Mouse (Mus musculus) telencephalon, adult 2 months (tissue): ENCODE results near the gene Ak5.
A peak's percentile ranks its signal among the peaks of the same experiment; 100 is the strongest.
"Not testable (repeated sequence)": the region's sequence is repeated elsewhere in the genome, so short reads cannot be mapped to it uniquely, and the experiment has no call there.

ENCODE experiments used
- DNase-seq: peaks from one replicate; pipeline ENCODE4 v3.0.0-alpha.2; 2011; ENCODE audit warnings: low read depth, low spot score

Gene Ak5

DNA sequence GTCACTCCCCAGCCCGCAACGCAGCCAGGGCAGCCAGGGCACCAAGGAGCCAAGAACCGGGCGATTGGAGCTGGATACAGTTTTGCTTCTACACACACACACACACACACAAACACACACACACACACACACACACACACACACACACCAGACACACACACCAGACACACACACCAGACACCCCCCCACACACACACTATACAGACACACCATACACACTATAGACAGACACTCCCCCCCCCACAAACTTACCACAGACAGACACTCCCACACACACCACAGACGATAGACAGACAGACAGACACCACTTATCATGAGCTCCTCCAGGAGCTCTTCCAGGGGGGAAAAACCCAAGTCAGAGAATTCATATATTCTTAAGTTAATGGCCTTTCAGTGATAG is at the start of gene Ak5:
Gene Ak5 (minus strand): TSS at position 122 of the 400 bp plus-strand sequence.
- no peak for DNase-seq

DNA sequence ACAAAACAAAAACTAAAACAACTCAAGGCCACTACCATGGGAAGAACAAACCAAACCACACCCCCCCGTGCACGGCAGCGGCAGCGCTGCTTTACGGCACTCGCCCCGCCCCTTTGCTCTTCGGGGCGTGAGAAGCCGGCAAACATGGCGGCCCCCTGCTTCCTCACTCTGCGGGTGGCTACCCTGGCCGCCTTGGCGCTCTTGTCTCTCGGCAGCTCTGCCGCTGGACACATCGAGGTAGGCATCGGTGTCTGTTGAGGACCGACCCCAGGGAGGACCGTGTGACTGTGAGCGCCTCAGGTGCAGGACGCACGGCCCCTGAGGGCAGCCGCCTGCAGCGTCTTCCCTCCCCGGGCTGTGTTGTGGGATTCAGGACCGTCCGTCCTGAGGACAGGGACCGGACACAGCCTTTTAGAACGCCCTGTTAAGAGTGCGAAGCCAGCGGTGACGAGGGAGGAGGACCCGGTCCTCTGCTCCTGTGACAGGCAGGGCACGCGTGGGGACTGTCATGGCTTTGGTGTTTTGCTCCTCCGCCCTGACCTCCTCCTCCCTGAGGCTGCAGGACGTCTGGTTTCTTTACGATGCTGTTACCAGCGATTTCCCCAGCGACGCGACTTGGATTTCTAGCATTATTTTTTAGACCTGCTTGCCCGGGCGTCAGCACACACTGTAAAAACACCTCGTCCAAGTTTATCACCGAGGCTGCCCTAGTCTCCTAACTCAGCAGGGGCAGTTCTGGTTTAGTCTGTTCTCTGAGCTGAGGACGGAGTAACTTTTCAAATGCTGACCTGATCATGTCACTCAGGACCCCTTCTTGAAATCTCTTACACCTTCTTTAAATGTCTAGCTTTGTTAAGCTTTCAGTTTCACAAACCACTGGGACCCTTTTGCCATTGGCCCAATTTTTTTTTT is 46.1 kb upstream of the Ak5 start, which contains the start of gene Pigk:
Gene Pigk (plus strand): TSS at position 110 of the 912 bp plus-strand sequence.
- DNase-seq: peak; percentile 78

DNA sequence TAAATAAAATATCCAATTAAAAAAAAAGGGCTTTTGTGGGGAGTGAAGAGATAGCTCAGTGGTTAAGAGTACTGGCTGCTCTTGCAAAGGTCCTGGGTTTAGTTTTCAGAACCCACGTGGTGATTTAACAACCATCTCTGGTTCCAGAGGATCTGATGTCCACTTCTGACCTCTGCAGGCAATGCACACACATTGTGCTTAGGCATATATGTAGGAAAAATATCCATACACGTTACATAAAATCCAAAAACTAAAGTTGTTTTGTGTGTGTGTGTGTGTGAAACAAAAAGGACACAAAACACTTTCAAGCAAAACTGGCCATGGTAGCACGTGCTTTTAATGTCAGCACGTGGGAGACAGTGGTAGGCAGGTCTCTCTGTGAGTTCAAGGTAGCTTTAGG is 44.8 kb upstream of the Ak5 start:
- no peak for DNase-seq

DNA sequence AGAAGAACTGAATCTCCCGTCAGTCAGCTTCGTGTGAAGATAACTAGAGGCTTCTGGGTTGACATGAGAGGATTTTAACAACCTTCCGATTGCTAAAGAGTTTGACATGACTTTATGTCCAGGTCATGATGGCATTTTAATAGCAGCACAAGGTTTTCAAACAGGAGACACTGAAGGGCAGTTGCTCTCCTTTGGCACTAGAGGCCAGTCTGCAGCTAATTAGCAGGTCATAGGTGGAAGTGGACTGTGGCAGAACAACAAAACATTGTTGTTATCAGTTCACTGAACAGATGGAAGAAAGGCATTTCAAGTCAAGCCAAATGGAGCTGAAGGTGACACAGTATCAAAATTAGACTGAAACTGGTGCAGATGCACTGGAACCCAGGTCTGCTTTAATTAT is 41.8 kb upstream of the Ak5 start:
- DNase-seq: no peak

DNA sequence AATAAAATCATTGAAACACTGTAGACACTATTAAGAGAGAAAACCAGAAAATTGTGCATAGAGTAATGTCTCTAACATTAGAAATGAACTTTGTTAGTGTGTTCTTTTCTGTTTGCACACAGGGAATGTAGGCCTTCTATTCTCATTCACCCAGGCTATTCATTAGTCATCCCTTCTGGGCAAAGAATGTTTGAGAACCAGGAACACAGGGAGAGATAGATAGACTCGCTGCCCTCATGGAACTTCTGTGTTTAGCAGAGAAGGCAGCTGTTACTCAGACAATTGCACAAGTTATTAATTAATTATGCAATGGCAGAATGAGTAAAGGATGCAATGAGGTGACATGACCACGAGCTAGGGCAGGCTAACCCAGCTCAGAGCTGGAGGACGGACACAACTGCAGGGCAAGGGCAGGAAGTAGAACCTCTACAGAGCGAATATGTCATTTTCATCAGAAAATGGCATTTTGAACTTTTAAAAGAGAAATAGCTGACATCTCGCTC is 39.2 kb upstream of the Ak5 start:
- DNase-seq: no peak

DNA sequence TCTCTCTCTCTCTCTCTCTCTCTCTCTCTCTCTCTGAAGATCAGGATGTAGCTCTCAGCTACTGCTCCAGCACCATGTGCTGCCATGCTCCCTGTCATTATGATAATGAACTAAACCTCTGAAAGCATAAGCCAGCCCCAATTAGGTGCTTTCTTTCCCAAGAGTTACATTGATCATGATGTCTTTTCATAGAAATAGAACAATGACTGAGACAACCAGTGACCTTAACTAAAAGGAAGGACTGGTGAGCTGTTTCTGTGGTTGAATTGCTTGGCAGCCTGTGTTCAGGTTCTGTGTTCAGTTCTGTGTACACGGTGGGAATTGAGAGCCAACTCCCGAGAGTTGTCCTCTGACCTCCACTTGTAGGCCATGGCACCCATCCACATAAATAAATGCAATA is 38.7 kb upstream of the Ak5 start:
- DNase-seq: no peak

DNA sequence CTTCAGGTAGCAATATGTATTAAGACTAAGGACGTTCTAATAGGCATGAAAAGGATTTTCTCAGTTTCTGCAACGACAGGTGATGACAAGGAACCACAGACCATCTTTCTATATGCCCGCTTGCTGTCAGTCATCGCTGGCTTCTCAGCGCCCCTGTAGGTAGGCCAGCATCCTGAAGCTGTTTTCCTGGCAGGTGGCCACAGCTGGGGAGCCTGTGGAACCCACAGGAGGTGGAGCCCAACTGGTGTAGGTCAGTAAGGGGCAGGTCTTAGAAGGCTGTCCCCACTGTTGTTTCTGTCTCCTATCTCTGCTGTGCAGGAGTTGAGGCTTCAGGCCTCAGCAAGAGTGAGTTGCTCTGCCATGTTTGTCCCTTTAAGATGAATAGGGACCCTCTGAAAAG is 37.7 kb upstream of the Ak5 start:
- no peak for DNase-seq

DNA sequence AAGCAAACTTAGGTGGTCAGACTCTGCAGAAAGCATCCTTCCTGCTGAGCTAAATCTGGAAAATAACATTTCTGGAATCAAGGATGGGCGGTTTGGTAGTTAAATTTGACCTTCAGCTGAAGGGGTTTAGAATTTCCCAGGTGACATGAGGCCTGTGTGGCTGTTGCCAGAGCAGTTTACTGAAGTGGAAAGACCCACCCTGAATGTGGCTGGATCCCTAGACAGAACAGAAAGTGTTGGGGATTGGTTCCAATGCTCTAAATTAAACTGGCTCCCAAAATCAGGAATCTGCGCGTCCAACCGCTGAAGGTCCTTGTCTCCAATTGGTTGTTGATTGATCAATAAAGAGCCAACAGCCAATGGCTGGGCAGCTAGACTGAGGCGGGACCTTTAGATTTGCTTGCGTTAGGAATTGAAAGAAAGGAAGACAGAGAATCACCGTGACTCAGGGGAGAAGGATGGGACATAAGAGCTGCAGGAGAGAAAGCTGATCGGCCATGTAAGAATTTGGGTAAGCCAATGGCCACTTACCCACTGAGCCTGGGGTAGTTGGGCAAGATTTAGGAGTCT is 34.2 kb upstream of the Ak5 start:
- peak; percentile 48 for DNase-seq

DNA sequence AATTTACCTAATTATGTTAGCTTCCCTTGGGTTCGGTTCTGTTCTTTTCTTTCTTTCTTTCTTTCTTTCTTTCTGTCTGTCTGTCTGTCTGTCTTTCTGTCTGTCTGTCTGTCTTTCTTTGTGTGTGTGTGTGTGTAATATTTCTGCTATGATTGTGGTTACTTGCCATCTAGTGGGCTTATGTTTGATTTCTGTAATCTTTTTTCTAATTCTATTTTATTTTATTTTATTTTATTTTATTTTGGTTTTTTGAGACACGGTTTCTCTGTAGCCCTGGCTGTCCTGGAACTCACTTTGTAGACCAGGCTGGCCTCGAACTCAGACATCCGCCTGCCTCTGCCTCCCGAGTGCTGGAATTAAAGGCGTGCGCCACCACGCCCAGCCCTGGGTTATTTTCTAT is 33.4 kb upstream of the Ak5 start:
- DNase-seq: not testable (repeated sequence)

DNA sequence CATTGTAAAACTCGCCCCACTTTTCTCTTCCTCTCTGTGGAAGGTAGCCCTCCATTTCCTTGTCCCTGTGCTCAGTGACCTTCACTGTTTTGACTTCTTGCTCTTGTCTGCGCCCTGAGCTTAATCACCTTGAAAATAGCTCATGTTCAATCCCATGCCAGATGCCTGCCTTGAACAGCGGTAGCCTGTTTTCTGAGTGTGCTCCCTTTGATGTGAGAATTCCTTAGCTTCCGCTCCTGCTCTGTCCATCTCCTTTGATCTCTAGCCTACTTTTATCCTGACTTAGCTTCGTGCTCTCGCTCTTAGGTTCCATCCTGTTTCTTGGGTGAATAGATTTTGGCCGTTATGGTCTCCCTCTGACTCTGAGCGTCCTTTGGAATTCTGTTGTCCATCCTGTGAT is 31.1 kb upstream of the Ak5 start:
- DNase-seq: no peak

DNA sequence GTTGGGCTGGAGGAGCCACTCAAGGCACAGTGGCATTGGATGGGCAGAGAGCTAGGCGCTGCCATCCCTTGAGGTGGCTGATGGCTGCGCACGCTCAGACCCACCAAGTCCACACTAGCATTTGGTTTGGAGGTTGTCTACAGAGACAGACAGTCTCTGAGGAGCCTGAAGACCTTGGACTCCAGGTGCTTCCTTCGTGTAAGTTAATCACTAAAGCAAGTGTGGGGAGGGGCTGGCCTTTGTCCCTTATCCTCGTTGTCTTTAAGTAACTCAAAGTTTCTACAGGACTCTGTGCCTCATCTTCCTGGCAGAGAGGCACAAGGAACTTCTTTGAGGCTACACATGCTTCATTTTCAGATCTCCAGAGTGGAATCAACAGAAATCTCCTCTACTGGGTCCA is 29.9 kb upstream of the Ak5 start:
- DNase-seq: no peak

DNA sequence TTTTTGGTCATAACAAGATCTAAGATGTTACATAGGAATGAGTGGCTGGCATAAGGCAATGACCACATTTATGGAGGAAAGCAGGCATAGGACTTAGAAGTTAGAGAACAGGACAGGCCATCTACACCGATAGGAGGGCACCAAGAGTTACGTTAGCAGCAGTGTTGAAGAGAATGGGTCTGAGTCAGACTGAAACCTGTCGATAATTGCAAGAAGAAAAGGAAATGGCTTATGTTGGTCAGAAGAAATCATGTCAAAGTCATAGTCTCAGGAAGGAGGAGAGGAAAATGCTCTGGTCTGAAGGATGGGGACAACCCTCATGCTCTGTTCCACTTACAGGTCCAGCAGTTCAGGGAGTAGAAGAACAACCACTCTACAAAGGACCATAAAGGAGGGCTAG is 26.8 kb upstream of the Ak5 start:
- DNase-seq: no peak

DNA sequence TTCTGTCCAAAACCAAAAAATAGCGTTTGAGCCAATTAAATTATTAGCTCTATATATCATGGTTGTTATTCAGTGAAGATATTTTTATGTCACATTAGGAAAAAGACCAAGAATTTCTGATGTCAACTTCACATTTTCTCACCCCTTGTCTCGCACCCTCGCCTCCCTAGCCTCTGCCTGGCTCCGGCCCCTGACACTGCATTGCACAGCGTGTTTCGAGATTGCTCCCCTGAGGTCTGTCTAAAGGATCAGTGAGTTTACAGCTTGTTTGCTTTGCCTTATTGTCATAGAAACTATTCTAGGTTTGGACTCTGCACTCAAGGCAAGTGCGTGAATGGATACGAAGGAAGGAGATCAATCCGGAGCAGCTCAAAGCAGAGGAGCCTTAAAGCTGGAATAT is 20.9 kb upstream of the Ak5 start:
- no peak for DNase-seq

DNA sequence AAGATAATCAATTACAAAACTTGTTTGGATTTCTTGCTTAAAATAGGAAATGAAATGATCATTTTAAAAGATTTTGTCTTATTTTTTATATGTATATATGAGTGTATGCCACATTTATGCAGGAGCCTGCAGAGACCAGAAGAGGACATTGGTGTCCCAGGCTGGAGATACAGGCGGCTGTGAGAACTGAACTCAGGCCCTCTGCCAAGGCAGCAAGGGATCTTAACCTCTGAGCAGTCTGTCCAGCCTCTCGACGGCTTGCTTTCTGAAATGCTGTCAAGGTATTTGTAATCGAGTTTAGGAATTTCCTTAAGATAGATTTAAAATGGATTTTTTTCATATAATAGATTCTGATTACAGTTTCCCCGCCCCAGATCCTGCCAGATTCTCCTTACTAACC is 20.4 kb upstream of the Ak5 start:
- DNase-seq: no peak

DNA sequence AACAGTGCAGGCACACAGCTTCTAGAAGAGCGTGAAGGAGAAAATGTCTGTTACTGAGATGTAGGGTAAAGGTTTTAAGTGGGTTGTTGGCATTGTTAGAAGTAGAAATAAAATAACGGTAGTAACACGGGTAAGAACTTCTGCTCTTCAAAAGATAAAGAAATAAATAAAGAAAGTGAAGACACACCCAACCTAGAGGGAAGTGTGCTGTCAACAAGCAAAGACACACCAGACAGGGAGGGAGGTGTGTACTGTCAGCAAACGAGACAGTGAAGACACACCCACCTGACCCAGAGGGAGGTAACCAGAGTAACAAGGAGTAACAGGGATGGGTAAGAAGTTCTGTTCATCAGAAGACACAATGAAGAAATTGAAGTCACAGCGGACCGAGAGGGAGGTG is 6.5 kb upstream of the Ak5 start:
- no peak for DNase-seq

DNA sequence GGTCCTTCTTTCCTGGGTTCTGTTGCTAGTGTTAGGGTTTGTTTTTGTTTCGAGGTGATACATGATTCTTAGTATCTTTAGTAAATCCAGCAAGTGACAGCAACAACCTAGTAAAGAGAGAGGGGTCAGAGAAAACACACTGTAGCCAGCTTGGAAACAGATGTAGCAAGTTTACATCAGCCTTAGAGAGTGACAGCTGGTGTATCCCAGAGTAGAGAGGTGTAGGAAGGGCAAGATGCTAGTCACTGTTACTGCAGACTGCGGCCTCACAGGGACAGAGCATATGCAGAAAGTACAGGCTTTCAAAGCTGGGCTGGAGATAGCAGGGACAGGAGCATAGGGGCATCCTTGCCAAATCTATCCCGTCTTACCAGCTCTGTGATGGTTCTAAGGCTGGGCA is 1.6 kb upstream of the Ak5 start:
- DNase-seq: no peak

DNA sequence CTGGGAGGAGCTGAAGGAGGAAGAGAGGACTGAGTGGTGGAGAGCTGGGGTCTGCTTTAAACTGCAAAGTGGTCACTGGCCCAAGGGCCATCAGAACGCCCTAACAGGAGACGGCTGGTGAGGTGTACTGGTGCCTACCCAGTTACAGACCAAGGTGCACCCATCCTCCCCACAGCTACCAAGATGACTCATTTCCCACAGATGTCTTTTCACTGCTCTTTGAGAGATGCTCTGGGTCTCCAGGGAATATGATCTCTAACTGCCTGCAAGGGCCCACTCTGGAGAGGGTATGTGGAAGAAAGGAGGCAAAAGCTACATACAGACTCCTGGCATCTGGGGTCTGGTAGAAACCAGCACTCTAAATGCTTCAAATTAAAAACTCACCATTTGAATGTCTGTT is 633 bp upstream of the Ak5 start:
- no peak for DNase-seq

DNA sequence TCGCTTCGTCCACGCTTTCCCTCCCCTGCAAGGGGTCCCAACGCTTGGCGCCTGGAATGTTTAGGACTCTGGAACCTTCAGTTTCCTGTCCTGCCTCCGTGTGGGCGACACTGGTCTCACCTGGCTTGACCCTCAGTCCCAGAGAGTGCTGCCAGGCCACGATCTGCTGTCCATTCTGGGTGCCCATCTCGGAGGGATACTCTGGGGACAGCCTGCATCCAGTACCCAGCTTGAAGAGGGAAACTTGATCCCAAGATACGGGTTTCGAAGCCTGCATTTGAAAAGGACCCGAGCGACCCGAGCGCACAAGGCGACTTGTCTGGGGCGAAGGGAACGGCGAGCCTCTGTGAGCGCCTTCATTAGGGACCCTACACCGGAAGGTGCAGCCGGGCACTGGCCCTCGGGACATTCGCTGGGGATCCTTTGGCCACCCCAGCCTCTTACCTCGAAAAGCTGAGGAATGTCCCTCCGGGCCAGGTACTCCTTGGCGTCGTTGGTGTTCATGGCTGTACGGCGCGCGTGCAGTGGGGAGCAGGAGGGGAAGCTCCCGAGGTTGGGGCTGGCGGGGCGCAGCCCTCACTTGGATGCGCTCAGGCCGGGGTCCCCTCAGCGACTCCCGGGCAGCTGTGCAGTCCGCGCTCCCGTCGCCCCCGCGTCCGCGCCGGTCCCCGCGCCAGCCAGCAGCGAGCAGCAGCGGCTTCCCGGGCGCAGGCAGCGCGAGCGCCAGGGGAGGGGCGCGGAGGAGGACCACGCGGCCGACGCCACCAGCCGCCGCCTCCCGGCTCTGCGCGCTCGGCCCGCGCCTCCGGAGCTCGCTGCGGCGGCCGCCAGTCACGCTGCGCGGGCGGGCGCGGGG is 576 bp downstream of the Ak5 start:
- DNase-seq: no peak

DNA sequence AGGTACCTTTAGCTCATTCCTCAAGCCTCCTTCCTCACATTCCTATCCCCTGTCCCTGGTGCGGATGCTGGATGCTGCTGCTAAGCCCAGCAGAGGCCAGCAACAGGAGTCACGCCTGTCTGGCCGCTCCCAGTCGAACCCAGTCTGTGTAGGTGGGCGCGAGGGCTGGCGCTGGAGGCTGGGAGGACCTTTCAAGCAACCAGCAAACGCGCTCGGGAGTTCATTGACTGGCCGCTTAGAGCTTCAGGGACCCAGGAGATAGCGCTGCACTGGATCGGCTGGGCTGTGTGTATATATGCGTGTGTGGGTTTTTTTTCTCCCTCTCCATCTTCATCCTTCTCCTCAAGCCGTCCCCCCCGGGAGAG is 1.2 kb downstream of the Ak5 start:
- no peak for DNase-seq

DNA sequence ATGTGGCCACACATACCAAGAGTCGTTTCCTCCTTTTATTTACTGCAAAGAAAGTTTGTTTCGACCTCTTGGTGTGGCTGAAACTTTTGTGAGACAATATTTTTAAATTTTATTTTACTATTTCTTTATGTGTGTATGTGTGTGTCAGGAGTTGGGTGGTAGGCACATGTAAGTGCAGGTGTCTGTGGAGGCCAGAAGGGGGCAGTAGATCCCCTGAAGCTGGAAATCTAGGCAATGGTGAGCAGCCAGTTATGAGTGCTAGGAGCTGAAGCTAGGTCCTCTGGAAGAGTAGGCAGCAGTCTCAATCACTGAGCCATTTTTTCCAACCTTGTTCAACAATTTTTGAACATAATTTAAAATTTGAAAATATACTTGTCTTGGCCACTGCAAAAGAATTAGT is 9.6 kb downstream of the Ak5 start:
- no peak for DNase-seq

DNA sequence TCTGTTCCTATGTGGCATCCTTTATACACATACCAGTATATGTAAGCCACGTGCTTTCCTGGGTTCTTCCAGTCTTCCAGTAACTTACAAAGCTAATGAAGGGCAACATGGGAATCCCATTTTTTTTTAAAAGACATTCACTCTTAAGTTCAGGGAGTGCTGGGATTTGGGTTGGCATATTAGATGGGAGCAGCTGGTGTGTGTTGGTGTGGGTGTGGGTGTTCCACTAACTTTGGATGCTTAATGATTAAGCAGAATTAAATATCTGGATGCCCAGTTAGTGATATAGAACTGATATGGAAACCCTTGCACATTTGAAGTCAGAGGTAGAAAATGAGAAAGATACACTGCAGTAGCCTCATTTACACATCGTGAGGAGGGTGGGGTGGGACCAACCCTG is 16.2 kb downstream of the Ak5 start:
- DNase-seq: no peak

DNA sequence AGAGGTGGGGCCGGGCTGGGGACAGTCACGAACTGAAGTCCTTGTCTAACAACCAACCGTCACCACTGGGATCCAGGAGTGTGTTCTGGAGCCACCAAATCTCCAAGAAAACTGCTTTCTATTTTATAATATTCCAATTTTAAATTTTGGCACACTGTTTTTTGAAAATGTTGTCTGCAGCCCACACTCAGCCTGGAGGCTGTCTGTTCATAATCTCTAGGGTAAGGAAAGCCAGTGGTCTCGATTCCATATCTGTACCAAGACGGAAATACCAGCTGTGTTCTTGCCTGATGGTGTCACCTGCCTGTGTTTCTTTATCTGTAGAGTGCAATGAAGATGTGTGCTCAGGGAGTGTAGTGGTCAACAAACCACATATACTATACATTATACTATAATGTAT is 23.6 kb downstream of the Ak5 start:
- no peak for DNase-seq
